In the genomic region with DNA sequence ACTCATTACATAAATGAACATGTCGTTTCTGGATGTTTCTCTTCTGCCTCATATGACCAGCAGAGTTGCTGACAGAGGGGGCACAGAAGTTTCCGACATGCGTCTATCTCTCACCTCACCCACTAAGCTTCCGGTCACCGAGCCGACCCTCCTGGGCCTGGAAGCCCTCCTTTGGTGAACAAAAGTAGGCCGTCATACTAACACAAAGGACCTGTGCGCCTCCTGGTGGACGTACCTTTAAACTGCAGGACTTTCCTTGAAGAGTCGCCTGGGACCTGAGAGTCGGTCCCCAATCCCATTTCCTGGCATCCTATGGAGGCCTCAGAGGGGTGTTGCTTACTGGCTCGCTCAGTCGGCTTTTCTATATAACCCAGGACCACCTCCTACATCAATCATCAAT, we compare ENCODE assay signal across 8 mouse cellular contexts. TPM values are rescaled to one million over a fixed set of nuclear protein-coding genes. Genes with fewer than 3 reads are reported as not detected.
DNase-seq lines count a peak whose midpoint lies in the region; ATAC-seq and TF ChIP-seq lines count a peak whose summit lies in the region.

No protein-coding gene starts in this region.

- WGBS in intestine, postnatal 0 days: 25% methylated on average over 13 of the region's 13 CpGs
- 16% methylated on average over 13 of the region's 13 CpGs for WGBS in intestine, embryonic 15.5 days
- WGBS in hindbrain, postnatal 0 days: 10% methylated on average over 13 of the region's 13 CpGs
- WGBS in stomach, postnatal 0 days: 21% methylated on average over 13 of the region's 13 CpGs

- H3K27ac ChIP-seq in intestine, postnatal 0 days (ENCODE audit: low read depth, low read length): no peak overlapping the region; the same call in 1 of the 2 replicates
- H3K27ac ChIP-seq in intestine, embryonic 15.5 days: no peak overlapping the region
- no peak overlapping the region for H3K27ac ChIP-seq in hindbrain, postnatal 0 days
- no peak overlapping the region for H3K27ac ChIP-seq in stomach, postnatal 0 days (replicated peaks)

- H3K4me2 ChIP-seq in intestine, postnatal 0 days (replicated peaks; ENCODE audit: low read depth): no peak overlapping the region
- H3K4me2 ChIP-seq in intestine, embryonic 15.5 days (replicated peaks): no peak overlapping the region
- H3K4me2 ChIP-seq in hindbrain, postnatal 0 days (ENCODE audit: low read depth, low read length): no peak overlapping the region
- H3K4me2 ChIP-seq in stomach, postnatal 0 days (replicated peaks; ENCODE audit: low read depth): no peak overlapping the region

- peak; percentile 74 for DNase-seq in cerebellum, adult 11-12 months
- DNase-seq in hindbrain, postnatal 0 days (ENCODE audit: low spot score): peak; percentile 86
- peak; percentile 79 to 83 for DNase-seq in left cerebral cortex, postnatal 36 days (ENCODE audit: low spot score in 2 of 2)
- DNase-seq in naive thymus-derived CD4-positive, alpha-beta T cell, adult 2 months (ENCODE audit: low read depth): peak; percentile 83
- DNase-seq in stomach, postnatal 0 days (ENCODE audit: low spot score): peak; percentile 81

- H3K9ac ChIP-seq in intestine, postnatal 0 days (ENCODE audit: low read depth, low read length): no peak overlapping the region
- H3K9ac ChIP-seq in intestine, embryonic 15.5 days: no peak overlapping the region
- no peak overlapping the region for H3K9ac ChIP-seq in hindbrain, postnatal 0 days (replicated peaks; ENCODE audit: low read length)
- H3K9ac ChIP-seq in stomach, postnatal 0 days (ENCODE audit: low read length): no peak overlapping the region

- H3K9me3 ChIP-seq in intestine, postnatal 0 days (ENCODE audit: control insufficient read depth): no peaks in the 10 kb centered on the region
- no peaks in the 10 kb centered on the region for H3K9me3 ChIP-seq in intestine, embryonic 15.5 days
- no peaks in the 10 kb centered on the region for H3K9me3 ChIP-seq in hindbrain, postnatal 0 days (ENCODE audit: low read length)
- H3K9me3 ChIP-seq in stomach, postnatal 0 days (ENCODE audit: control insufficient read depth, low read length): no peaks in the 10 kb centered on the region

- H3K36me3 ChIP-seq in intestine, postnatal 0 days (ENCODE audit: control insufficient read depth, insufficient read depth): no peaks in the 10 kb centered on the region
- H3K36me3 ChIP-seq in intestine, embryonic 15.5 days: no peaks in the 10 kb centered on the region
- no peaks in the 10 kb centered on the region for H3K36me3 ChIP-seq in hindbrain, postnatal 0 days (ENCODE audit: insufficient read depth, low read length)
- no peaks in the 10 kb centered on the region for H3K36me3 ChIP-seq in stomach, postnatal 0 days (ENCODE audit: control insufficient read depth, insufficient read depth, low read length)

- no peak for ATAC-seq in intestine, postnatal 0 days
- ATAC-seq in intestine, embryonic 15.5 days: no peak
- peak; percentile 75; the same call in 1 of the 2 replicates for ATAC-seq in frontal cortex, adult (ENCODE audit: low TSS enrichment)
- ATAC-seq in hindbrain, postnatal 0 days: no peak
- no peak for ATAC-seq in stomach, postnatal 0 days (ENCODE audit: low FRiP score, low TSS enrichment)

- peak; percentile 95 for TF ChIP-seq CTCF in intestine, postnatal 0 days (IDR thresholded peaks at IDR 0.05; ENCODE audit: low read depth)
- peak; percentile 87 for TF ChIP-seq CTCF in hindbrain, postnatal 0 days (IDR thresholded peaks at IDR 0.05; ENCODE audit: low read depth)
- peak; percentile 94 for TF ChIP-seq CTCF in stomach, postnatal 0 days (IDR thresholded peaks at IDR 0.05; ENCODE audit: low read depth)

- no peaks in the 10 kb centered on the region for H3K27me3 ChIP-seq in intestine, postnatal 0 days (replicated peaks; ENCODE audit: control insufficient read depth, insufficient read depth, low read length)
- no peaks in the 10 kb centered on the region for H3K27me3 ChIP-seq in intestine, embryonic 15.5 days (replicated peaks)
- H3K27me3 ChIP-seq in hindbrain, postnatal 0 days (ENCODE audit: insufficient read depth, low read length): no peaks in the 10 kb centered on the region
- no peaks in the 10 kb centered on the region for H3K27me3 ChIP-seq in stomach, postnatal 0 days (ENCODE audit: control insufficient read depth, insufficient read depth, low read length)

- intact Hi-C loops in left cerebral cortex, postnatal 36 days (cut with DNase I): loop anchor here (1.0 to 5.0 kb wide), 4 partner anchors 22 to 236 kb away; partner anchors contain the start of genes Mapk14 and Slc26a8

- no peak overlapping the region for H3K4me3 ChIP-seq in intestine, postnatal 0 days (ENCODE audit: low read depth, low read length)
- H3K4me3 ChIP-seq in intestine, embryonic 15.5 days (replicated peaks): no peak overlapping the region
- no peak overlapping the region for H3K4me3 ChIP-seq in hindbrain, postnatal 0 days (ENCODE audit: low read length)
- no peak overlapping the region for H3K4me3 ChIP-seq in stomach, postnatal 0 days (ENCODE audit: low read depth, low read length)

- peaks cover 3% of the 10 kb centered on the region; the same call in 1 of the 2 replicates for H3K4me1 ChIP-seq in intestine, postnatal 0 days (replicated peaks; ENCODE audit: control insufficient read depth, insufficient read depth, low read length)
- H3K4me1 ChIP-seq in intestine, embryonic 15.5 days (replicated peaks): peaks cover 9% of the 10 kb centered on the region
- H3K4me1 ChIP-seq in hindbrain, postnatal 0 days (ENCODE audit: insufficient read depth, low read length): peaks cover 8% of the 10 kb centered on the region; the same call in 1 of the 2 replicates
- H3K4me1 ChIP-seq in stomach, postnatal 0 days (replicated peaks; ENCODE audit: control insufficient read depth, insufficient read depth): peaks cover 4% of the 10 kb centered on the region; the same call in 1 of the 2 replicates

- TF ChIP-seq EP300 in stomach, postnatal 0 days (optimal IDR thresholded peaks at IDR 0.05): no peak

RNA-seq across cellular contexts. Expression of gene 4930539E08Rik, which starts 11.3 kb away (rescaled TPM):
- 2.9 and 3.5 TPM in 2 replicates for polyA plus RNA-seq in intestine, postnatal 0 days (2015; fragmentation: Nextera tagmentation; extraction: Ambion mirVana)
- polyA plus RNA-seq in intestine, embryonic 15.5 days (2015; fragmentation: Nextera tagmentation; extraction: Ambion mirVana): 4.4 and 4.8 TPM in 2 replicates
- 5.6 and 13.0 TPM in 2 replicates for total RNA-seq in hindbrain, postnatal 0 days (2014; rRNA removed)
- polyA plus RNA-seq in hindbrain, postnatal 0 days (2015; fragmentation: Nextera tagmentation; extraction: Ambion mirVana): 1.6 and 2.1 TPM in 2 replicates
- 10 to 100 TPM; 12.2 to 15.4 TPM for total RNA-seq in left cerebral cortex, postnatal 36 days (2021)
- polyA plus RNA-seq in stomach, postnatal 0 days (2015; fragmentation: Nextera tagmentation; extraction: Ambion mirVana): 1.2 and 2.2 TPM in 2 replicates

RNA-seq across cellular contexts. Expression of gene Pxt1, which starts 17.3 kb away (rescaled TPM):
- not detected in 2 replicates for polyA plus RNA-seq in intestine, postnatal 0 days (2015; fragmentation: Nextera tagmentation; extraction: Ambion mirVana)
- not detected in 2 replicates for polyA plus RNA-seq in intestine, embryonic 15.5 days (2015; fragmentation: Nextera tagmentation; extraction: Ambion mirVana)
- not detected in 2 replicates for total RNA-seq in hindbrain, postnatal 0 days (2014; rRNA removed)
- not detected in 2 replicates for polyA plus RNA-seq in hindbrain, postnatal 0 days (2015; fragmentation: Nextera tagmentation; extraction: Ambion mirVana)
- total RNA-seq in left cerebral cortex, postnatal 36 days (2021): not detected
- 0.18 TPM in 1 of 2 replicates, not detected in the other for polyA plus RNA-seq in stomach, postnatal 0 days (2015; fragmentation: Nextera tagmentation; extraction: Ambion mirVana)

RNA-seq across cellular contexts. Expression of gene Kctd20, which starts 25.4 kb away (rescaled TPM):
- 25.6 and 27.0 TPM in 2 replicates for polyA plus RNA-seq in intestine, postnatal 0 days (2015; fragmentation: Nextera tagmentation; extraction: Ambion mirVana)
- 64.9 and 68.9 TPM in 2 replicates for polyA plus RNA-seq in intestine, embryonic 15.5 days (2015; fragmentation: Nextera tagmentation; extraction: Ambion mirVana)
- total RNA-seq in hindbrain, postnatal 0 days (2014; rRNA removed): 51.5 and 59.9 TPM in 2 replicates
- 62.9 and 64.1 TPM in 2 replicates for polyA plus RNA-seq in hindbrain, postnatal 0 days (2015; fragmentation: Nextera tagmentation; extraction: Ambion mirVana)
- 10 to 100 TPM; 72.8 to 77.6 TPM for total RNA-seq in left cerebral cortex, postnatal 36 days (2021)
- polyA plus RNA-seq in stomach, postnatal 0 days (2015; fragmentation: Nextera tagmentation; extraction: Ambion mirVana): 37.6 and 38.3 TPM in 2 replicates
